Mouse (Mus musculus): ENCODE measurements at regions not wholly inside any gene's neighbourhood (a gene's known extent, or its start where the extent isn't known, plus 50 kb on each side); places are given as distances from the start of the nearest gene placed in this dataset.
A peak's percentile ranks its signal among the peaks of the same experiment; 100 is the strongest.

DNA sequence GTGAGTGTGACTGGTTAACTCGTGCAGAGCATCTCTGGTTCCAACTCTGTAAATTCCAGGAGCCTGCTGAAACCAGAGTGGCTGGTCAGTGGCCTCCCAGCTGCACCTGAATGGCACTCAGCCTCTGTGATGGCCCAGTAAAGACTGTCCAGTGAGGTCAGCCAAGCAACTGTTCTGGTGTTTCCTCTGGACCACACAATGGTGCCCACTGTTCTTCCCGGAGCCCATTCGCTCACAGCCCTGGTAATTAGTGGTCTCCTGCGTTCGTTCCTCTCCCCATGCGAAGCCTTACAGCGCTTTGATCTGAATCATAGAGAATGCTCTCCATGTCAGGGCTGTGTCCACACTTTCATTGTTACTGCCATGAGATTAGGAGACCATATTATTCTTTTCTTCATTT is 75.5 kb downstream of the Enkur start:
- DNase-seq: peak; percentile 93

DNA sequence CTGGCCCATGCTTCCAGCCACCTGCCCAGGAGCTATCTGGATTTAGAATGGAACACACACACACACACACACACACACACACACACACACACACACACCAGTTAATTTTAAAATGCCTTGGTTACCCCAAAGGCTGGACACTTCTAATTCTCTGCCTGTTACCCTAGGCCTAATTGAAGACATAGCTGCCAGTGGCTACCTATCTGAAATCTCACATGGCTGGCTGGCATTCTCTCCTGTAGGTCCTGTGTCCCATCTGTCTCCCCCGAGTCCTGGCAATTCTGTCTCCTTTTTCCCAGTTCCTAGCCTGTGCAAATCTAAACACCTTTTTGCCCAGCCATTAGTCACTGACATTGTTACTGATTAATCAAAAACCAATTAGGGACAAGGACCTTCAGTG is 78.6 kb downstream of the Enkur start:
- no peak for DNase-seq

DNA sequence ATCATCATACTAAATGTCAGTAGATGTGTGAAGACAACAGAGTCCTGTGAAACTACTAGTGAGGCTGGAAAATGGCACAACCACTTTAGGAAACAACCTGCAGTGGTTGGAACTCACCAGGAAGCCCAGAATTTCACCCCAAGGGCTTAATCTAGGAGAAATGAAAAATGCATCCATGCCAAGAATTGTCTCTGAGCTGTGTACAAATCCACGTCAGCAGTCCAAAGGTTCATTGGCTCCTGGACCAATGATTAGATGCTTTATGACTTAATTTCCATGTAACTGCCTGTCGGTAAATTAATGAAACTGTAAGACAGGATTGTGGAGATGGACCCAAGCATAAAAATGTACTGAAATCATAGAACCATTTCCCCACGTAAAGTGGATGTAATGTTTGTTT is 82.7 kb downstream of the Enkur start:
- DNase-seq: no peak

DNA sequence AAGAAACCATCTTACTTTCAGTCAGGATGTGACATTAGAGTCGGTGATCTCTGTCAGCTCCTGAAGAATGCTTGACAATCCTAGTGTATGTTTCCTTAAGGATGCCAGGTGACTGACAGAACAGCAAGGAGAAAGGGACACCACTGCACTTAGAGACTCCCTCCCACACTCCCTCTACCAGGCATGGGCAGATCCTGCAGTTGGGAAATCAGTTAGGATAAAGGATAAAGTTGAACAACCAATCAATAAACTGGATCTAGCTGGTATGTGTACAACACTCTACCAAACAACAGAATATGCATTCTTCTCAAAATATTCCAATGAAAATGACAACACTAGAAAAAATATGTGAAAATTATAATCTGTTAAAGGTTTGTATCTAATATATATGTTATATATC is 83.5 kb downstream of the Enkur start:
- no peak for DNase-seq

DNA sequence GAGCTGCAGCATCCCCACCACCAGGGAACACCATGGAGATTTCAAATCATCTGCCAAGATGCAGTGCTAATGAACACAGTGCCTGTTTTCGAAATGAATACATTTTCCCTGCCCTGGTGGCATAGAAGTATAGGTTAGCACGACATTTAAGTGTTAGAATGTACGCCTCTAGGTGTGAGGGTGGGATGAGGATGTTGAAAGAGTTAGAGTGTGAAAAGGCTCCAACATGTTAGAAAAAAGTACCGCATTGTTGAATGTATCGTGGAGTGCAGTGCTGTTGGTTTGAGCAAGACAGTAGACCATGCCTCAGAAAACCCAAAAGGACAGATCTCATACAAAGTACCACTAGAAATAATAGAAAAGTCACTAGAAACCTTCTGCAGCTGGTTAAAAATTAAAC is 88.3 kb downstream of the Enkur start:
- no peak for DNase-seq

DNA sequence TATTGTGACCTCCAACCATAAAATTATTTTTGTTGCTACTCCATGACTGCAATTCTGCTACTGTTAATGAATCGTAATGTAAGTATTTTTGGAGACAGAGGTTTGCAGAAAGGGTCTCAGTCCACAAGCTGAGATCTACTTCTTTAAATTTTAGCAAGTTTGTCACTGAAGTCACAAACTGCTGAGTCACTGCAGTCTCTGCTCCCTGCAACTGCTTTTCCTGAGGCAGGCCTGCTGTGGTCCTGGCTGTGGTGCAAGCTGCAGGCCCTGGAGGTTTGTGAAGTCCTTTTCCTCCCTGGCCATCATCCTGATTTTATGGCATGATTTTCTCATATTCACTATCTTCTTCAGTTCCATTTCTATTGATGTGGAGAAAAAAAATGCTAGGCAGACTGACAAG is 93.6 kb downstream of the Enkur start:
- no peak for DNase-seq

DNA sequence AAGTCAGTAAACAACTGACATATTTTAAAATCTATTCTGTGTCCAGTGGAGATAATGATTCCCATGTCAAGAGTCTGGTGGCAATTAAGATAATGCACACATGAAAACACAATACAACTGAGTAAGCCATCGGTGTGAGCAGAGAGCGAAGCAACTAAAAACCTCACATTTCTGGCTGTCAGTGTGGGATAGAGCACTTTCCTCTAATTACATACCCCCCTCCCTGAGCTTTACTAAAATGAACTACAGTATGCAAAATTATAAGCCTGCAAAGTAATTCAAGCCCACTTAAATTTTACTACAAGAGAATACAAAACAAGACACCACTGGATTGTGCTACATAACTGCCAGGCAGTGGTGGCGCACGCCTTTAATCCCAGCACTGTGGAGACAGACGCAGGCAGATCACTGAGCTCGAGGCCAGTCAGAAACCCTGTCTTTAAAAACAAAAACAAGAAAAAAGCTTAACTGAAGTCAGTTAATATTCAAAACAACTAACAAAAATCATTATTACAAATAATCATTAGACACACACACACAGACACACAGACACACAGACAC is 104.8 kb downstream of the Enkur start:
- DNase-seq: no peak

DNA sequence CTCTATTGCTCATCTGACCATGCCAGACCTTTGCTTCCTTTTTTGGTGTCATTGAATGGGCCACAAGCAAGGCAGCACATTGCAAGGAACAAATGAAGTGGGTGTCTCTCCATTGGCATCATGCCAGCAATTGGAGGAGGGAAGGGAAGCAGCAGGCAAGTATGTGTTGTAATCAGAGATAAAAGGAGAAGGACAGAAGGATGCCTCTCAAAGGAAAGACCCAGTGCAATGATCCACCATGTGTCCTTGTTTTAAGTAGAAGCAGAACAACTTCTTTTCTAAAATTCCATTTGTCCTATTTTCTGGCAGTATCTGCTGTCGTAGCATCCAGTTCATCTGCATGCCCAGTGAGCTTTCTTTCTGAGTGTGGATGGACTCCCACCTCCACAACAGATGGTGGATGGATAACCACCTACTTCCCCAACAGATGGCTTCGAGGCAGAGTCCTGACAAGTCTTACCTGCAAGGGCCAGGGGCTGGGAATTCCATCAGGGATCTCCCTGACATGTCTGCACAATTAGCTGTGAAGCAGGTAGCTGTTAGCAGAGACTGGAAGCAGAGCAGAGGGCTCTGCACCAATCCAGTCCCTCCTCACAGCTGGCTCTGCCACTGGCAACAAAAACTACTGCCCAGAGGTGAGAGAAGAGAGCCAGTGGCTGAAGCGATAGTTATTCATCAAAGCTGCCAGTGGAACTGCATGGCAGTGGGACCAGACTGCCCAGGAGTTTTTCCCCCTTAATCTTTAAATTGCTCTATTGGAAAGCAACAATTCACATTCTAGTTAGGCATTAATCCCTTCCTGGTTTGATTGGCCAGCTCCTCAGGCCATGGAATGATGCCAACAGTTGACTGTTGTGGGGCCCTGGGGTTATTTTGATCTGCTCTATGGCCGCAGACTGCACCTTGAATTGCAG is 113.8 kb downstream of the Enkur start:
- peak; percentile 53 for DNase-seq

DNA sequence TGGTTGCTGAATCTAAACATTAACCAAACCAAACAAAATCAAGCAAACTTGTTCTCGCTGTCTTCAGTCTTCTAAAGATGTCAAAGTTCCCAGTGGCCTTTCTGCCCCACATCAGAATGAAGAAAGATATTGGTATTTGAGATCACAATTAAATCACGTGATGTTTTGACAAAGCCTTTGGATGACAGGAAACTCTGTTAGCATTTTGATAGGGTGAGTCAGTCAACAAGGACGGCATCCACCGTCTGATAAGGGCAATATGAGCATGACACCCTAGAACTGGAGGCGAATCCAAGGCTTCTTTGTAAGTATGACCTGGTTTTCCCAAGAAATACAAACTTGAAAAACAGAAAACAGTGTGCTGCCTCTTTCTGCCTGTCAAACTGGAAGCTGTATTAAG is 116.8 kb upstream of the Arhgap21 start:
- DNase-seq: peak; percentile 18

DNA sequence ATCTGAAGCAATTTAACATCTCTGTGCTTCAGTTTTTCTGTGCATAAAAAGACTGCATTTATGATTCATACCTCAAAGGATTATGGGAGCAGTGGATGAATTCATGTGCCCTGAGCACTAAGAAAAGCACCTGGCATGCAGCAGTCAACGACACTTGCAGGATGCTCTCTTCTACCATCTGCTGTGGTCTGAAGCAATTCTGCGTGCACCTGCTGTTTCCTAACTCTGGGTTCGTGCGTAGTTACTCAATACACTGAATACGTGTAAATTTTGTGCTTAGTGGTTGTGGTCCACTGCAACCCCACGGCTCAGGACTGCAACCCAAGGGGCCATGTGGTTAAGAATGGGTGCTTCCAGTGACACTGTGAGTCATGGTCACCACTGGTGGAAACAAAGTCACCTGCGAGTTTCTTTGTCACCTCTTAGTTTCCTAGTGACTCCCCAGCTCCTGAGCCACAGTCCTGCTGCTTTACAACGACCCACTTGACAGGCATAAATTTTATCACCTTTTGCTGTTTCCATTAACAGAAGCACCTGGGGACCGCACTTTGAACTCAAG is 98.7 kb upstream of the Arhgap21 start:
- DNase-seq: no peak

DNA sequence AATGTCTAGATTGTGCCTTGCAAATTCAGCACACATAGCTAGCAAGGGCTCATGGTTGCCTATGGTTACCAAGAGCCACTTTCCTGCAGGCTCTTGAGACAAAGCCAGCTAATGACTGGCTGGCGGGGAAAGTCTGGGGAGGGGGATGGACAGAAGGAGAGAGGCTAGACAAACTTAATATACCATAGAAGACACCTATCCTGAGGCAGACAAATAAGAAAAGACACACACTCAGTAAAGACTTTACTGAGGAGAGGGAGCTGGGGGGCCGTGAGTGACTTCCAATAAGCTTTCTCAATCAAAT is 91.6 kb upstream of the Arhgap21 start:
- peak; percentile 46 for DNase-seq

DNA sequence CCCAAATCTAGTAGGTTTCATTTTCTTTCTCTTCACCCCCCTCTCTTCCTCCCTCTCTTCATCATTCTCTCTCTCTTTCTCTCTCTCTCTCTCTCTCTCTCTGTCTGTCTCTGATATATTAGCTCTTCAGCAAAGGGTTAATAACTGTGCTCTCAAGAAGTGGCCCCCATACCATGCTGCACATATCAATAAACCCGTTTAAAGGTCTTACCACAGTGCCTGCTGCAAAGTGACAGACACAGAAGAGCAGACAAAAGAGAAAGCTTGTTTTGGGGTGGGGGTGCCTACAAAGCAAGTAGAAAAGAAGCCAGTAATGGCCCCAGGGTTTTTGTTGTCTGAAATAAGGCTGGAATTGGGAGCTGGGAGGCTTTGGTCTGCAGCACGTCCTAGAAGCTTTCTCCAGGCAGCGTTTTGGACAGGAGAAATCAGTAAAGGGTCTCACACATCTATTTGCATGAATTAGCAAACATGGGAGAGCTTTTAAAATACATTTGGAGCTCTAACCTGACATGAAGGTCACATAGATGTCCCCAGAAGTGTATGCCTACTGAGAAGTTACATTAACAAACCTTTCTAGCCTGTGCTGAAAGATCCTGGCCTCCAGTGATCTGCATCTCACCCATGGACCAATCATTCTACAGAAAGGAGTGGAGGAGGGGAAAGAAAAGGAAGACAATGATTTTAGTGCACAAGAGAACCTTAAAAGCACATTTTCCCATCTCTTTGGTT is 91.1 kb upstream of the Arhgap21 start:
- peak; percentile 22 for DNase-seq

DNA sequence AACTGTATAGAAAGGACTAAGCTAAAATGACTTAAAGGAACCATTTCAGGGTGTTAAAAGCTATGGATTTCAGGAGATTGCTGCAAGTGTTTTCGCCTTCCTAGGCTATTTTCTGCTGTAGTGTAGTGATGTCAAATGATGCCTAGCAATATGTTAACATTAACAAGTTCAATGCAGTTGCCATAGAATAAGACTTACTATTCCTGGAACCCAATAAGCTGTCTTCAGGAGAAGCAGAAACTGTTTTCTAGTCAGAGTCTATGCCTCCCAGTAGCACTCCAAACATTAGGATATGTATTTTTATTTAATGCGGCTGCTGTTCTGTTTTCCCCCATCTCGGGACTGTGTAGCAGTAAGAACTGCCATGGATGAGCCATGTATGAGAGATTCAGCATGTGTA is 90.3 kb upstream of the Arhgap21 start:
- no peak for DNase-seq

DNA sequence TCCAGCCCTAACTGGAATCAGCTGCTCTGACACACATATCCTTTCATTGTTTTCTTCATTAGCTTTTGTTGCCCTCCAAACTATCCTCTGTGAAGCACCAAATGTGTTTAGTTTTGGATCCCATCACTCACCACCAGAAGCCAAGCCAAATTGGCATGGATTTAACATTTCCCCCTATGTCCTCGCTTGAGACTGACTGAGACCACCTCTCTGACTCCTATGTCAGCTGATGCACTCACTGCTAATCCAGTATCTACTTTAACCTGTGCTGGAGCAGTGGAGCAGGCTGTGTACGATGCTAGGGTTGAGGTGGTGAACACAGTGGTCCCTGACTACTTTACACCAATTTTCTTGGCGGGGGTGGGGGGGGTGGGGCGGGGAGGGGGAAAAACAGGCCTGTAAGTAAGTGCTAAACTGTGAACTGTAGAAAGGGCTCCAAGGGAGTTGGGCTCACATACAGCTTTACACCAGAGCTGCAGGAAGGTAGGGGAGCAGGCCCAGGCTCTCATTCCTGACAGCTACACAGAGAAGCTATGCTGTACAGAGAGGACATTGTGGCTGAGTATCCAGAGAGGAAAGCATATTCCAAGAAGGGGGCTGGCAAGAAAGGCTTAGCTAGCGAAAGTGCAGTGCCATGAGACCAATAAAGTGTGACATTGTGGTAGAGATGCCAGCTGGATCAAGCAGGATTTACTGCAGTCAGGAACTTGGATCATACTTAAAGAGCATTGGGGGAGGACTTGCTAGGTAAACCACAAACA is 87.9 kb upstream of the Arhgap21 start:
- no peak for DNase-seq

DNA sequence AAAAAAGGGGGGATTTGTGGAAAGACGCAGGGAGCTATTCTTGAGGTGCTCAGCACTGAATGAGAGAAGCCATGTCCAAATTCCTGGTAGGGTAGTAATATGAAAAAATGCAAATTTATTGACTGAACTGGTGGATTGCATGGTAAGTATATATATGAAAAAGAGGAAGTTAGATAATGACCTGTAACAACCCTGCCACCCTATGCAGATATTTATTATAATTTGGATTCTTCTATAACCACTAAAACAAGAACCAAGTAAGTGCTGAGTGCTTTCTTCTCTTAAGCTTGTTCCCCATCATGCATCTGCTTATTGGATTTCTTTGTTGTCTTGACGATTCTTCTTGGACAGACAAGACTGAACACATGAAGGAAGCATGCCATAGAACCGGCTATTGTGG is 86.7 kb upstream of the Arhgap21 start:
- no peak for DNase-seq

DNA sequence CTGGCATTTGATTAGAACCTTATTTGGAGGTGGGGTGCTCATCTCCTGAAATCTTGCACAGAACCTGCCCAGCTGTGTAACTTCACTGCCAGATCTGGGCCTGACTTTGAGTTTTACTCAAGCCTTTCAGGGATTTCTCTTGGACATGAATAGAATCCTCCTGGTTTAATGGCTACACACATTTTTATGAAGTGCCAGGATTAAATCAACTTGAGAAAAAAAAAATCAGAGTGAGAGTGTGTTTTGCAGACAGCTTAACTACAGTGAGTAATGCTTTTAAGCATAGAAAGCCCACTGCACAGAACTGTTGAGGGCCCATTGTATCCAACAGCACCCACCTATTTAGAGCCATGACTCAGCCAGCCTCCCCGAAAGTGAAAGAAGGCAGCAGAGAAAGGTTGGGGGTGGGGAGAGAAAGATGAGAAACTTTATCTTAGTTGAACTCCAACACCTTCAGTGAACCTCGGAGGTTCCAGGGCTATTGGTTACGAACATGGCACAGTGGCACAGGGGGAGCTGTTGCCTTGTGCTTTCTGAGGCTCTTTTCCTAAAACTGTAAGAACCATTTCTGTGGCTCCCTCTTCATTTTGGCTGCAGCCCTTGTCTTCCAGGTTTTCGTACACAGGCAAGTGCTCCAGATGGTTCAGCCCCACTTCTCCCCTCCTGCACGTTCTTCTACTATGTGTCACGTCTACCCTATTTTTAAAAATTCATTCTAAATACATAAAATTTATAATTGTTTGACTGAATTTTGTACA is 85.8 kb upstream of the Arhgap21 start:
- no peak for DNase-seq

DNA sequence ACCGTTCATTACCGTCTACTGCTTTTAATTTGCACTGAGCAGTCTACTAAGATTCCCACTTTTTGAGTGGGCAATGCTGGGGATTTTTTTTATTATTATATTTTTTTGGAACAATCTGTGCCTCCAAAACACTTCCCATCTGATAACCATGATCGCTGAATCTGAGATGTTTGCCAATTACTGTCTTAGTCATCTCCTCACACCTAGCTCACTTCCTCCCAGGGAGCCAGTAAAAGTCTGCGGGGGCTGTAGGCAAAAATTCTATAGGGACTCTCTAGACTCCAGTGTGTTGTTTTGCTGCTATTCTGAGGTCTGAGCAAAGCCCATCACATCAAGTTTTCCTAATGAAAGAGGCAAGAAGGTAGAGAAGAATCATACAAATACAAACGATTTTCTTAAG is 84.9 kb upstream of the Arhgap21 start:
- DNase-seq: no peak

DNA sequence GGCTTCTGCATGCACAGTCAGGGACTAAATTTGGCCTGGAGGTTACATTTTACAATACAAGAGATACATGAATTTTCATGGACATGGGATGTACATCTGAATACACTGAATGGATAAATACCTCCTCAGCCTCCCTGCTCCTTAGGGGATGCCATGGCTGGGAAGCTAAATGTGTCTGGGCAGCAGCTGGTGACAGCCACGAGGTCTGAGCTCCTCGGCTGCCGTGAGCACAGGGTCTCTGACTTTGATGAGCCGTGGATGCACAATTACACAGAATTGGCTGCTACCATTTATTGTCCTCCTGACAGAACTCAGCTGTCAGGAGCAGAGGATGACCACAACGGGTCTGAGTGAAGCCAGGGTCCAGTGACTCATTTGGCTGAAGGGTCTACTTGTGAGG is 80.3 kb upstream of the Arhgap21 start:
- DNase-seq: peak; percentile 64

DNA sequence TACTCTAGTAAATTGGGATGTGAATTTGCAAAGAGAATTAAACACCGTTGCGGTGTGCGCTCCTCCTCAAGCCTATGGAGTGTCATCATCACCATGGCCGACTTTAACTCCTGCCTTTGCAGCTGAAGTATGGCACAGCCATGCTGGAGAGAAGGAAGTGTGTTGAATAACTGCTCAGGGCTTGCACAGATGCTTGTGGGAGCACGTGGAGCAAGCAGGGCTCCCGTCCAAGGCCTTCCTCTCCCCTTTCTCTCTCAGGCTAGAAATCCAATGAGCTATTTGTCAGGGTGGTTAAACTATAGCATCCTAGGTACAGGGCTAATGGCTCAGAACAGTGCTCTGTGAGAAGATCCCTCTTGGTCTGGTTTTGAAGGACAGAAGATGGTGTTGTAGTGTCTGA is 79.5 kb upstream of the Arhgap21 start:
- no peak for DNase-seq

DNA sequence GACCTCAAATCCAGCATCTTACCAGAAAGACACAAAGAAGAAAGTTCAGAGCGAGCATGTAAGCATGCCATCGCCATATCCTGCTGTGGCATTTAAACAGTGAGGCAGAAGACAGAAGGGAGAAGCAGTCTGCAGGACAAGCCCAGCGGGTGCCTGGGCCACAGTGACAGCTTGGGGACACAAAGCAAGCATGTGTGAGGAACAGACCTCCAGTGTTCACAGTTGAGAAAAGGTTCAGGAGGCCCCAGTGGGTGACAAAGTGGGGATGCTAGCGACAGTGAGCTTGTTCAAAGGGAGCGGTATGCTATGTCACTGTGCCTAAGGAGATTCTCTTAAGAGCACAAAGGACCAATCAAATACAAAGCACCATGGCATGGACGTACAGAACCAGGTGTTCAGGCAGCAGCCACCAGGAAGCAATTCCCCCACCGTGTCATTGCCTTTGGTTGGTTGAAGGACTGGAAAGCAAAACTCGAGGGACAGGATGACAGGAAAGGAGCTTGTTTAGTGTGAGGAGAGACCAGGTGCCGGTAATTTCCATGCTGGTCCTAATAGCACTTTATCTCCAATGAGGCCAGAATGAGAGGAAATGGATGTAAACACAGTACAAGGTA is 77.9 kb upstream of the Arhgap21 start:
- peak; percentile 78 for DNase-seq

DNA sequence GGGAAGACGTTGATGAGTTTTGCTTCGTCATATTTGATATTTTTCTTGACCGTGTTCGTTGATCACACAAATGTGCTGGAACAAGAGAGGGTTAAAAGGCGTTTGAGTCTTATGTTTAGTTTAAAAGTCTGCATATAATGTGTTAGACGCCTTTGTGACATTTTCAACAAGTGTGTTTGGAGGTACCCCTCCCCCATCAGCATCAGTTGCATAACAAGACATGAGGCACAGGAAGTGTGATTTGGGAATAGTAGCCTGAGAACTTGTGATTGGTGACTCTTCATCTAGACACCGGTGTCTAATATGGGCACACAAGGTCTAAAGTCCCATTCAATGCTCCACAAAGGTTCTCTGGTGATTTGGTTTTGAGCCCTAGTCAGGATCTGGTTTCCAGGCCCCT is 76.1 kb upstream of the Arhgap21 start:
- peak; percentile 32 for DNase-seq

DNA sequence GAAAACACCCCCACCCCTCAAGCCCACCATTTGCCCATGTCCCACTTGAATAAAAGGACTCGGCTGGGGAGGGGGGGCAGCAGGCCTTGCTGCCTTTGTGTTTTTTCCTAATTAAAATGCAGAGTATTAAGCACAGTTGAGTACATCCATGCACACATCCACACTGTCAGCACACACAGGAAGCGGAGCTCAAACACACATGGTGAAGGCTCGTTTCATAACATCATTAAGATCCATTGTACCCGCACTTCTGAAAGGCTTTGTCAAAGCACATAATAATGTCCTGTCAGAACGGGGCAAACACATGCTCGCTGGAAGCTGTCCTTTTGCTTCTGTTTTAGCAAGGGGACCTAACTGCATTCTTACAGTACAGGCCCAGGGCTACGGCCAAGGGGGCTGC is 75.3 kb upstream of the Arhgap21 start:
- peak; percentile 94 for DNase-seq

Data from retina, postnatal 1 day (tissue).